Mouse (Mus musculus) monocyte, adult 2 months (primary cell): Measurements from ENCODE around the gene Sppl2c.
"Not testable (repeated sequence)": the region's sequence is repeated elsewhere in the genome, so short reads cannot be mapped to it uniquely, and the experiment has no call there.

Experiments used
- DNase-seq, 2 experiments: peaks; one replicate each; pipeline ENCODE4 v3.0.0; 2022; ENCODE audit warnings: low spot score in 2 of 2, low read depth in 1 of 2

The Sppl2c gene

DNA sequence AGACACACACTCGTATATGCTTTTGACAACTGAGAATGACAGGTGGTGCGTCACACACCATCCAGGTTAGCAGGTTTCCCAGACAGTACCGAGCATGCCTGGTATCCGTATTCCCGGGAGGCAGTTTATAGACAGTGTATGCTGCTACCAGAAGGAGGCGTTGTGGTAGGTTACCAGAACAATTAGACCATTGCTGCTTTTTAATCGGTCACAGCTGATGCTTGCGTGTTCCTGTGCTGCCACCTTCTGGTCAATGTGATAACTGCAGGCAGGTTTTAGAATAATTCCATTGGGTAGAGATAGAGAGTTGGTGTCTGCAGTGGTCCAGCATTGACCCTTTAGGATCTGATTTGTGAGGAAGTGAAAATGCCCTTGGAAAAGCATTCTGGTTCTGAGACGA, 9.7 kb downstream of the Sppl2c start:
- DNase-seq = peak; percentile 32 to 53

DNA sequence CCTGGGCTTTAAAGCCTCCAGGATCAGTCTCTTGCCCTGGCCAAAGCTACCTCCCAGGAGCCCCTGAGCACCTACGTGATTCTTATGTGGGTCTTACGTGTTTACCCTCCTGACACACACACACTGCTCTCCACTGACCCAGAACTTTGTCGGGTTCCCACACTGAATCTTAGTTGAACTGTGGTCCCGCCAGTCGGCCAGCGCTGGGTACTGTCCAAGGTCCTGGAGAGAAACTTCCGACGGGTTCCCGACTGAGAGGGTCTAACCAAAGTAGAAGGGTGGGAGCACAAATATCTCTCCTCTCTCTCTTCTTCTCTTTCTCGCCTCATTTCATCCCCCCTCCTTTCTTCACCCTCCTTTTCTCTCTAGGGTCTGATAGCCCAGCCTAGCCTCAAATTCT, 11.7 kb downstream of the Sppl2c start:
- DNase-seq = no peak

DNA sequence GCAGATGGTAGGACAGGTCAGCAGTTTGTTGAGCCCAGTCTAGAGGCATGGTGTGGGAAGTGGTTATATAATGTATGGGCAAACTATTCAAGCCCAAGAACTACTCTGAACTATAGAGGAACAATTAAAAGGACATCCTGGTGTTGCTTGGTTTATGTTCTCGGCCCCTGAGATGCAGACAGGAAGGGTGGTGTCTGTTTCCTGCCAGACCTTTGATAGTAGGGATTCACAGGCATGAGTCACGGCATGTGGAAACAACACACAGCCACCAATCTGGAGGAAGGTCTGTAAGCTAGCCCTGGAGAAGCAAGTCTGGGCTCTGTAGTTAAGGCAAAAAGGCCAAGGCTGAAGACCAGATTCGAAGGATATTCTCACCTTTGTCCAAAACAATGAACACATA, 17.1 kb downstream of the Sppl2c start:
- DNase-seq = no peak

DNA sequence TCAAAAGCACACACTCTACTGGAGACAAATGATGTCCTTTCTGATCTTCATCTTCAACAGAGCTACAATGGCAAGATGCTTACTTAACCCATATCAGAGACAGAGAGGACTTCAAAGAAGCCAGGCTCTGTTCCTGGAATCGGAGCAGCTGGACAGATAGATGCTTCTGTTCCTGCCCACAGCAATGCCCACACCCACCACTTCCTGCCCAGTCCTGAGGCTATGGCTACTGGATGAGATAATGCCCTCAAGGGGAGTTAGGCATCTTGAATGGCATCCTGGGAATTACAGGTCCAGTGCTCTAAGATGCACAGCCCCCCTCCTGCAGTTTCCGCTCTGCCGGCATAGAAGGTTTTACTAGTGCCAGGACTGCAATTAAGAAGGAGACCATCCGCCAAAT, 20.4 kb downstream of the Sppl2c start:
- DNase-seq = no peak

DNA sequence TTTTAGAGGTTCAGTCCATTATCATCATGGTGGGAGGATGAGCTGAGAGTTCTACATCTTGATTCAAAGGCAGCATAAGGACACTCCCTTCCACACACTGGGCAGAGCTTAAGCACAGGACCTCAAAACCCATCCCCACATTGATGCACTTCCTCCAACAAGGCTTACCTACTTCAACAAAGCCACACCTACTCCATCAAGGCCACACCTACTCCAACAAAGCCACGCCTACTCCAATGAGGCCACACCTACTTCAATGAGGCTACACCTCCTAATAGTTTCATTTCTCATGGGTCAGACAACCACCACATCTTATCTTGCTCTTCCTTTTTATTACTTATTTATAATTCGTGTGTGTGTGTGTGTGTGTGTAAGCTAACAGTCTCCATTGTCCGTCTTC, 22.9 kb downstream of the Sppl2c start:
- no peak for DNase-seq

DNA sequence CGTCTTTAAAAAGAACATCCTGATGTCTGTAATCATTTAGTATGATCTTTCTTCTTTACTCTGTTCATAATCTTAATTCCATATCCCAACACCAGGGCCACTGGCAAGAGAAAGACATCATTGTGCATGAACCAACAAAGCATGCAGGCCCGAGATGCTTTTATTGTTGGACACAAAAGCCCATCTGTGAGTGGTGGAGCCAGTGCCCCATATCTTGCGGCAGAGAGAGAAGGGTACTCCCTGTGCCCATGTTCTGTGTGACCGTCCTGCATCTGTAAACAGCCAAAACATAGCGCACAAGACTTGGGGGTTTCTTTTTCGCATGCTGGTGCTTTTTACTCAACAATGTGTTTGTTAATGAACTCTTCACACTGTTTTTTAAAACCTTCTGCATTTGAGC, 25.1 kb downstream of the Sppl2c start:
- DNase-seq = no peak

DNA sequence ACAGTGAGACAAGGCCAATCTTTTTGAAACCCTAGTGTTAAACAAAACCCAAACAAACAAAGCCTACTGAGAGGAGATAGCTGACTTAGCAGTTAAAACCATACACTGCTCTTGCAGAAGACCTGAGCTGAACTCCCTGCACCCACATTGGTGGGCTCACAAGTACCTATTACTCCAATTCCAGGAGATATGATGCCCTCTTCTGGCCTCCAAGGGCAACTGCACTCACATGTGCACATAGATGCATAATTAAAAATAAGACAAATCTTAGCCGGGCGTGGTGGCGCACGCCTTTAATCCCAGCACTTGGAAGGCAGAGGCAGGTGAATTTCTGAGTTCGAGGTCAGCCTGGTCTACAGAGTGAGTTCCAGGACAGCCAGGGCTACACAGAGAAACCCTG, 28.0 kb downstream of the Sppl2c start:
- not testable (repeated sequence) for DNase-seq

DNA sequence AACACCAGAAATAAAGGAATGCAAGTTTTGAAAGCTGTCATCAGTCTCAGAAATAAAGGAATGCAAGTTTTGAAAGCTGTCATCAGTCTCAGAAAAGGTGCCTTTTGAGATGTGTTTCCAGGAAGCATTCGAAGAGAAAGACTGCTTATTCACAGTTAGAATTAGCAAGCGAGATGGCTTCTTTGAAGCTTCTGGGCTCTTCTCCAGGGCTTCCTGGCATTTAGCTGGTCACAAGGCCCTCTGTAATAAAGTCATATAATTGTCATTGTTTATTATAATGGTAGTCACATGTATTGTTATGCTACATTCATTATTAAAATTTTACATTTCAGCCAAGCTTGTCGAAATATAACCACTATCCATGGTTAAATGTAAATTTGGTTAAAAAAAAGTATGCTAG, 31.9 kb downstream of the Sppl2c start:
- no peak for DNase-seq

DNA sequence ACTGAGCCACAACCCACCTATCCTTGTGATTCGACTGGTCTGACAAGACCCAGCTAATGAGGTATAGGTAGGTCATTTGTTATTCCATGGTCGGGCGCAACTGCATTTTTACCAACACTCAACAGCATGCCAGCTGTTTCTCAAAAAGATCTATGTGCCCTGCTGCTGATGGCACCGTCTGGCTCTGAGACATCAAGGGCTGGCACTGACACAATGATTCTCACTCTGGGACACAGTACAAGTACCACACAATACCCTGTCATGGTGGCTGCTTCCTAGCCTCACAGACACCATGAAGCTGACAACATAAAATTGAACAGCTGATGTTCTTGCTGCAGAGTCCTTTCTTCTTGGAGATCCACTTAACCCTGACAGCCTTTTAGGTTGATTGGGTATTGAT, 34.2 kb downstream of the Sppl2c start:
- DNase-seq = no peak

DNA sequence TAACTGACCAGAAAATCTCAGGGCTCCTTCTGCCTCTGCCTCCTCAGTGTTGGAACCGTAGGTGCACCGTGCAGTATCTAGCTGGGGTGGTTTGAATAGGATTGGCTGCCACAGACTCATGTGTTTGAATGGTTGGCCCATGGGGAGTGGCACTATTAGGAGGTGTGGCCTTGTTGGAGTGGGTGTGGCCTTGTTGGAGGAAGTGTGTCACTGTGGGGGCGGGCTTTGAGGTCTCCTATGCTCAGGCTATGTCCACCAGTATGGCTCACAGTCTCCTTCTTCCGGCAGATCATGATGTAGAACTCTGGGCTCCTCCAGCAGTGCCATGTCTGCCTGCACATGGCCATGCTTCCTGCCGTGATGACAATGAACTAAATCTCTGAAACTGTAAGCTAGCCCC, 35.6 kb downstream of the Sppl2c start:
- DNase-seq = no peak

DNA sequence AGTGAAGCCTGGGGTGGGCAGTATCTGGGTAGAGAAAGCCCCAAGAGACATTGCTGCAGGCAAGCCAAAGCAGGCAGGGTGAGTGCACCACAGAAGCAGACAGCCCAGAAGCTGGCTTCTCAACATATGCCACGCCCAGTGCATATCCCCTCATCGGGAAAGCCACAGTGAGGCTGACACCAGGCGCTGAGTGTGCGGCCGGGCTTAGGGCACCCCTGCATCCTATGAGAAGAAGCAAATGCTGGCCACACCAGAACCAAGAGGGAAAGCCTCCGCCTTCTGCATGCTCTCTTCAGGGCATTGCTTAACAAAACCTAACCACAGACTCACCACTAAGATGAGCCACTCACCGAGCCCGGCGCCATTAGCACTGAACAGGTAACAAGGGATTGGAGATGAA, 37.2 kb downstream of the Sppl2c start:
- no peak for DNase-seq

DNA sequence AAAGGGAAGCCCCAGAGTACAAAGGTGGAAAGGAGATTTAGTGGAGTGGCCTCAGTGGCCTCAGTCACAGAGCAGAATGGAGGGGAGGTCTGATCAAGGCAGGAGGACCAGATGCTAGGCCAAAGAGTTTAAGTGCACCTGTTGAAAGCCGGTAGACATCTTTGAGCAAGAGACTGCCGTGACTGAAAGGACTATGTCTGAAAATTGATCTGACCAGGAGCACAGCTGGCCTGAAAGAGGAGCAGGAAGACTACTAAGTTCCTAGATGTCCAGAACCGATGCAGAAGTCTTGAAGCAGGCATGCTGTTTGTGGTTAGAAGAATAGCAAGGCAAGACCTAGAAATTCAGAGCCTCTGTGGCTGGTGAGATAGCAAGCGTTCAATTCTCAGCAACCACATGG, 43.3 kb downstream of the Sppl2c start:
- DNase-seq = no peak

DNA sequence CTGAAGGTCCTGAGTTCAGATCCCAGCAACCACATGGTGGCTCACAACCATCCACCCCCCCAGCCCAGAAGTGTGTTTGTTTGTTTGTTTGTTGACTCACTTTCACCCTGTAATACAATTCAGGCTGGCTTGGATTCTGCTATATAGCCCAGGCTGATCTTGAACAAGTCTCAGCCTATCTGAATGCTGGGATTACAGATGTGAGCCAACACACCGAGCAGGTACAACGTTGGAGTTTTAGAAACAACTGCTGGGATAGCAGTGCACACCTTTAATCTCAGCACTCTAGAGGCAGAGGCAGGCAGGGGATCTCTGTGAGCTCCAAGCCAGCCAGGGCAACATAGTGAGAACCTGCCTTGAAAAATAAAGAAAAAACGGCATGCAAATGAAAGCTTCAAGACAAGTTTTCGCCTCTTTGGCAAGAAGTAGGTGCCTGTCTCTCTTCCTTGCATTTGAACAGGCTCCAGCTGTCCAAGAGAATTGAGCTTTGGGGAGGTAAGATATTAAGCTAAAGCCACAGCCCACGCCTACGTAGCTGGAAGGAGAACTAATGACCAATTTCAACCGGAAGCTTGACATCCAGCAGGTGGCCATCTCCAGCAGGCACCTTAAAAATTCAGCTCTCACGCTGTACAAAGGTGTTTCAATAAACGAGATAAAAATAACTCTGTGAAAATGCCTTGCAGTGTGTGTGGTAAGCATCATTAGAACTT, 44.1 kb downstream of the Sppl2c start:
- no peak for DNase-seq

DNA sequence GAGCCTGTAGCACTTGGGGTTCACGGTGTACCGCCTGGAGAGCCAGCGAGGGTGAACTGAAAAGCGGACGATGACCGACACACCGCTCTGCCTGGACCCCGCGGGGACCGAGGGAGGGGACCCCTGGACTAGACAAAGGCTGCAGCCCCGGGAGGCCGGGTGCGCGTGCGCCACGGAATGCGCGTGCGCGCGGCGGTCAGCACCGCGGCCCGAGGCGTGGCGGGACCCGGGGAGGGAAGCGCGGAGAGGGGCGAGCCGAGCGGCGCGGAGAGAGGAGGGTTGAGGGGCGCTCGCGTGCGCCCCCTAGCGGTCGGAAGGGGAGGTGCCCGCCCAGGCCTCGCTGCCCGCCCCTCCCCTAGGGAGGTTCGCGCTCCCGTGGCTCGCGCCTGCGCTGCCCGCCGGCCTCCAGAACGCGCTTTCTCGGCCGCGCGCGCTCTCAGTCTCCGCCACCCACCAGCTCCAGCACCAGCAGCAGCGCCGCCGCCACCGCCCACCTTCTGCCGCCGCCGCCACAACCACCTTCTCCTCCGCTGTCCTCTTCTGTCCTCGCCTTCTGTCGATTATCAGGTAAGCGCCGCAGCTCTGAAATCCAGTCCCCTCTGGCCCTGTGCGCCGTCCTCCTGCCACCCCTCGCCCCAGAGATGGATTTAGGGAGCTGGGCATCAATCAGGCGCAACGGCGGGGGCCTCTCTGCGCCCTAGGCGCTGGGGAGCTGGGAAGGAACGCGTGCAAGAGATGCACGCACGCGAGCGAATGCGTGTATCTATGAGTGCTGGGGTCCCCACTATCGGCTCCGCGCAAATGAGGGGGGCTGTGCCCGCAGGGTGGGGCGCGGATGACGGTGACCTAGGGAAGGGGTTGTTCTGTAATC, 45.1 kb downstream of the Sppl2c start, which contains the start of gene Mapt:
TSS of gene Mapt (plus strand) at position 350 of the 871 bp plus-strand sequence.
- peak in 1 of 2 experiments; percentile 9 for DNase-seq

DNA sequence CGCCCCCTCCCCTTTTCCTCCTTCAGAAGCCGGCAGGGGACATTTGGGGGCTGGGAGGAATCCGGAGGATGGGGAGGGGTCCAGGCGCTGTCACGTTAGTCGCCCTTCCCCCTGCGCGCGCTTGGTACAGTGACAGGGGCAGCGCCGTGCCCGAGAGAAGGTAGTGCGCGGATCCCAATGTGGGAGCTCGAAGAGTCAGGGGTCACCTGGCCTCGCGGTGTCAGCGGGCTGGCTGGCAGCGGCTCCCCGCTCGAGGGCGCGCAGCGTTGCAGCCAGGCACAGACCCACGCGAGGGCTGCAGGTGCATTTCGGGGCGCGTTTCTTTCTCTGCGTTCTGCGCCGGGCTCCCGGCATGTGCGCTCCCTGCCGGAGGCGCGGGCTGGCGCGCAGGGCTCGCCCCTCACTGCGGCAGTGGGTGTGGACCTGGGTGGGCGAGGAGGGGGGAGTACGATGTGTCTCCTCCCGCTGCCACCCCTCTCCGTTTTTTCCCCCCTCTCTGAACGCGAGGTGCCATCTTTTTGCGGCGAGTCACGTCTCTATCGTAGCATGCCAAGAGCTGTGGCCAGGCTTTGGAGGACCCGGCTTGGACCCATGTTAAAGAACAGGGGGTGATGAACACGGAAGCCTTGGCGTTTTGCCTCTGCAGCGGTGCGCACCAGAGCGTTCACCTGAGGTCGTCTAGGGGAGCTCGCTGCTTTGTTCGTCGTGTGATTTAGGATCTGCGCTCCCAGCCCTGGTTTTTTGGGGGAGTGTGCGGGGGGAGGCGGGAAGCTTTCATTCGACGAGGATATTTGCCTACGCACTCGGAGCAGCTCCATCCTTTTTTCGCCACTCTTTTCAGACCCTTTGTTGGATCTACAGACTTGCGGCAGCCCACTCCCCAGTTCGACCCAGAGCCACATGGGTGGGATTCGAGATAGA, 46.3 kb downstream of the Sppl2c start:
- DNase-seq = no peak

DNA sequence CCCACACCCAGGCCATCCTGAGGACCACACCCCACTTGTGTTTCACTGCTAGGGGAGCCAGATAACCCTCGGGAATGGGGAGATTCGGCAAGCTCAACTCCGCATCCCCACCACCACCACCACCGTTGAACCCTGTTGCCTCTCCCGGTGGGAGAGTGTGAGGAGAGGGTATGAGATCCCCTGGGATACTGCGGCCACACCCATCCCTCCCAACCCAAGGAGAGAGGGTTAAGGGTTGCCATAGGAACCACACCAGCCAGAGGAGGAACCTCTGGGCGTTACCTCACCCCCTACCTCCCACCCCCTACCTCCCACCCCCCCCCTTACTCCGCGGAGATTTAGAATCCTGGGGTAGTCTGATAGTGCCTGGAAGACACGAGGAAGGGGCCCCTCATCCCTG, 47.0 kb downstream of the Sppl2c start:
- no peak for DNase-seq

DNA sequence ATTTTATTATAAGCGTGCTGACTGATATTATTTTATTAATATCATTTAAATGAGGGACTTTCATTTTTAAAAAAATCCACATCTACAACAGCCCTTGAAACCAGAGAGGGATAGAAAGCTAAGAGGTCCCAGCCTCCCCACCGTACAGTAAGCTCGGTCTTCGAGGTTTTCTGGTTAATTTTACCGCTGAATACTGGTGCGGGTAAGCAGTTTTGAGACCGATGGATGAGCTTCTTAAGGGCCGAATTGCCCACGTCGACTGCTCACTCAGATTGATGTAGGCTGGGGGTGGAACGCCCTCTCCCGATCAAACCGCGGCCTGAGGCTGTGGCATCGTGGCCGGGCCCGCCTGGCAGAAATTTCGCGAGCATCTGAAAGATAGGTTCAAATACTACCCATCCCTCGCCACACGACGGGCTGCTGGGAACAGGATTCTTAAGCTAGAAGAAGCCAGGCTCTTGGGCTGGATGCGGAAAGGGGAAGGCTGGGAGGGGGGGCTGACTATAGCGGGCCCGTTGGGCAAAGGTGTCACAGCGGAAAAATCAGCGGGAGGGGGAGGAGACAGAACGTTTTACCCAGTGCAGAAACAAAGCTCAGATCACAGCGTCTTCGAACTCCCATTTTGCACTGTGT, 47.6 kb downstream of the Sppl2c start:
- DNase-seq = no peak

DNA sequence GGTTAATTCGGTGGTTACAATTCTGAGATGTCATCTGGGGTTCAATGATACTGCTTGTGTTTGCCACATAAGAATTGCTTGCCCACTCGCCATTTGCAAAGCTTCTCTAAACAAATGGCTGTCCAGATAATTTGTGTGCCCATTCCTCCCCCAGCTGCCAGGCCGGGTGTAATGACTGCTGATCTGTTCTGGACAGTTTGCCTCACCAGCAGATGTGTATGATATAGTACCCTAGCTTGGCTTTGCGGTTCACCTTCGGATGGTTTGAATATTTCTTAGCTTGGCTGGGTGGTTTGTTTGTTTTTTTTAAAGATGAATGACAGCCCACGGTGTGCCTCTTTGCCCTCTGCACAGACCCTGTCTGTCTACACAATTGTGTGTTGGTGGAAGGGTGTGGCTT, 48.6 kb downstream of the Sppl2c start:
- DNase-seq = no peak

DNA sequence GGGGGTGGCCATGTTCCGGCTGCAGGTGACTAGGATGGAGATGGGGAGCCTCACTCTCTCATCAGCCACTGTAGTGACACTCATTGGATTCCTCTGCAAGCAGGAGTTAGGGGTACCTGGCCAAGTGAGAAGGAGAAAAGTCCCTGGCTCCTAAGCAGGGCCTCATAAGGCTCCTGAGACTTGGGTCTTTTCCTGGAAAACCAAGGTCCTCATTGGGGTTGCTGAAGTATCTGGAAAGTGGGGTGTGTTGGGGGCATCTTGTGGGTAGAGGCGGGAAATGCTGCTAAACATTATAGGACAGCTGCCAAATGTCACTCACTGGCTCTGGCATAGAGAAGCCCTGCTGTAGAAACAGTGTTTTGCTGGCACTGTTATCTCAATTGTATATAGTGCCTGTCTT, 49.8 kb downstream of the Sppl2c start:
- DNase-seq = no peak

DNA sequence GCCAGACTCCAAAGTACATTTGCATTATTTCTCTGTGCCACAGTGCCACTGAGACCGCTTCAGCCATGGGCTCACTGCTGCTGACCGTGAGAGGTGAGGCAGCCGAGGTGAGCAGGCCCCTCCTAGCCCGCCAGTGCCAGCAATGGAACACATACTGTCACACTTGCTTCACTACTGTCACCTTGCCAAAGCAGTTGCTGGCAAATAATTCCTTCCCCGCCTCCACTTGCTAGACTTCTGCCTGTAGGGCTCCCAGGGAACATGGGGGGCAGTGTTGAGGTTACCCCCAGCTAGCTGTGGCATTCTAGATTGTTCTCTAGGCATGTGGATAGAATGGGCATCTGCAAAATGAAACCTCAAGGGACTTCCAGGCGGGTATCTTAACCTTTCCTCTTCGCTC, 51.1 kb downstream of the Sppl2c start:
- DNase-seq = no peak
